Mouse (Mus musculus): ENCODE data around the gene Satb1.

GRCm38 (mm10) chr17:51762503-51762902, 70.6 kb downstream of the Satb1 start:
- no peak for TF ChIP-seq GATA1 (IDR thresholded peaks at IDR 0.05; ENCODE audit: low read length)
- no peak for TF ChIP-seq TAL1 (IDR thresholded peaks at IDR 0.05; ENCODE audit: low read length)
